Mouse (Mus musculus): ENCODE data around the gene Otub1. TPM values are rescaled to one million over a fixed set of nuclear protein-coding genes. Genes with fewer than 3 reads are reported as not detected.

Gene Otub1
- total RNA-seq, 2 experiments from 2014 or later: 282 to 286 TPM

Other genes with a start within 250 kb of the Otub1 start
- gene Ppp1r14b, start 231.3 kb downstream of the Otub1 start, total RNA-seq (2021): 10 to 100 TPM; 63.1 to 69.8 TPM
- 10 to 100 TPM; 13.8 to 14.2 TPM for gene Plcb3, start 229.8 kb downstream of the Otub1 start, total RNA-seq (2021)
- gene Fkbp2, start 225.8 kb downstream of the Otub1 start, total RNA-seq (2021): 100 to 1,000 TPM in 1 of 2 experiments, 10 to 100 TPM in 1; 86.0 to 101 TPM
- gene Vegfb, start 218.7 kb downstream of the Otub1 start, total RNA-seq (2021): 10 to 100 TPM; 81.5 to 82.6 TPM
- gene Dnajc4, start 213.7 kb downstream of the Otub1 start, total RNA-seq (2021): 10 to 100 TPM; 21.9 to 22.9 TPM
- gene Nudt22, start 210.2 kb downstream of the Otub1 start, total RNA-seq (2021): 10 to 100 TPM; 13.8 to 14.3 TPM
- gene Trpt1, start 210.2 kb downstream of the Otub1 start, total RNA-seq (2021): 10 to 100 TPM; 13.1 to 17.8 TPM
- gene Fermt3, start 186.8 kb downstream of the Otub1 start, total RNA-seq (2021): 1 to 10 TPM; 3.9 to 5.0 TPM
- 100 to 1,000 TPM; 216 to 229 TPM for gene Stip1, start 166.3 kb downstream of the Otub1 start, total RNA-seq (2021)
- gene Macrod1, start 149.5 kb downstream of the Otub1 start, total RNA-seq (2021): 10 to 100 TPM; 20.4 to 22.2 TPM
- gene Flrt1, start 100.6 kb downstream of the Otub1 start, total RNA-seq (2021): 10 to 100 TPM; 18.4 to 18.6 TPM
- 1,000 to 10,000 TPM; 1,005 to 1,018 TPM for gene Cox8a, start 11.3 kb upstream of the Otub1 start, total RNA-seq (2021)
- gene Naa40, start 34.9 kb upstream of the Otub1 start, total RNA-seq (2021): 10 to 100 TPM; 31.6 to 38.6 TPM
- 10 to 100 TPM; 17.5 to 18.7 TPM for gene Rcor2, start 61.0 kb upstream of the Otub1 start, total RNA-seq (2021)
- gene Mark2, start 135.5 kb upstream of the Otub1 start, total RNA-seq (2021): 100 to 1,000 TPM; 111 to 118 TPM
- 10 to 100 TPM; 31.8 to 36.9 TPM for gene Spindoc, start 176.7 kb upstream of the Otub1 start, total RNA-seq (2021)
- 10 to 100 TPM; 46.9 to 54.4 TPM for gene 2700081O15Rik, start 211.3 kb upstream of the Otub1 start, total RNA-seq (2021)